Mouse (Mus musculus) lung, postnatal 0 days (tissue): ENCODE measurements at regions not wholly inside any gene's neighbourhood (a gene's known extent, or its start where the extent isn't known, plus 50 kb on each side); places are given as distances from the start of the nearest gene placed in this dataset.

ENCODE experiments used
- CTCF ChIP-seq: IDR thresholded peaks from 2 replicates; pipeline ENCODE4 v1.5.1; 2016; ENCODE audit warnings: antibody characterized with exemption, mild to moderate bottlenecking
- EP300 ChIP-seq: IDR thresholded peaks from 2 replicates; pipeline ENCODE4 v1.6.1; 2016; ENCODE audit warnings: antibody characterized with exemption, mild to moderate bottlenecking, control low read depth

DNA sequence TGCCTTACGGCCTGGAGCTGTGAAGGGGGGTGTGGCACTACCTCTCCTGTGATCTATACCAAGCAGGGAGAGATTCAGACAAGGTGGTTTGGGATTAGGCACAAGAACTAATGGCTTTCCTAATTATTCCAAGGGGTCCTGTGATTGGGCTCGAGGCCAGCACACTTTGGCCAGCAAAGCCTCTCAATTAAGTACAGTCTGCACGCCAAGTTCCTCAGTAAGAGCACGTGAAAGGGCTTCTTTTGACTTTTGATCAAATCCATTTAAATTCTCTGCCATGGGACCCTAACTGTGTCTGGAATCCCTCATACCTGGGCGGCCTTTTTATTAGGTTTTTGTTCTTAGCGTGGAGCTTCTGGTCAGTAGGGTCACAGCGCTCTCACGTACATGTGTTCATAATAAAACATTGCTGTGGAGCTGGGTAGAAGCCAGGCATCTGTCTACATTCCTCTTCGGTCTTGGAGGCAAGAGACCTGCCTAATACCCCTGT is 461.9 kb downstream of the Gja1 start:
- TF ChIP-seq EP300 (no peak), CTCF (no peak)
